Mouse (Mus musculus): Measurements from ENCODE around the gene Akap17b. TPM values are rescaled to one million over a fixed set of nuclear protein-coding genes. Genes with fewer than 3 reads are reported as not detected.

The Akap17b gene
- total RNA-seq, 1 experiment from 2014 or later: 5.6 TPM

GRCm38 (mm10) chrX:36587304-36588209 is 57.6 kb downstream of the Akap17b start:
- DNase-seq: peak; percentile 21

GRCm38 (mm10) chrX:36586629-36587303 is 58.4 kb downstream of the Akap17b start:
- no peak for DNase-seq

GRCm38 (mm10) chrX:36562079-36562478 is 83.1 kb downstream of the Akap17b start:
- no peak for DNase-seq

- DNase-seq: peak; percentile 78
These were observed 83.5 kb downstream of the Akap17b start for GRCm38 (mm10) chrX:36561650-36562049.

- DNase-seq: no peak
These were observed 85.0 kb downstream of the Akap17b start for GRCm38 (mm10) chrX:36560170-36560569.

Other genes starting within 250 kb of the Akap17b start
- not detected in 2 replicates for gene Gm6268, start 244.1 kb downstream of the Akap17b start, total RNA-seq (2021)
- gene Gm14569, start 153.6 kb downstream of the Akap17b start, total RNA-seq (2021): not detected in 2 replicates
- gene Pgrmc1, start 47.2 kb downstream of the Akap17b start, total RNA-seq (2021): 258 and 317 TPM in 2 replicates
- gene Slc25a43, start 98.3 kb upstream of the Akap17b start, total RNA-seq (2021): 1.6 and 2.1 TPM in 2 replicates
- gene Slc25a5, start 150.3 kb upstream of the Akap17b start, total RNA-seq (2021): 588 and 637 TPM in 2 replicates
- 62.5 and 64.4 TPM in 2 replicates for gene Ube2a, start 228.5 kb upstream of the Akap17b start, total RNA-seq (2021)
- 47.0 and 51.0 TPM in 2 replicates for gene C330007P06Rik, start 228.7 kb upstream of the Akap17b start, total RNA-seq (2021)